Mouse (Mus musculus) lung, adult 2 months (tissue): ENCODE data around the gene Ddn. TPM values are rescaled to one million over a fixed set of nuclear protein-coding genes. Genes with fewer than 3 reads are reported as not detected.

ENCODE experiments used
- DNase-seq: peaks from one replicate; pipeline ENCODE4 v3.0.0; 2022
- H3K4me1 ChIP-seq: fragments of 200-500 bp; 2 replicates; pipeline ENCODE4 v1.6.1; 2011; ENCODE audit warnings: low read length; ENCODE audit not compliant: control insufficient read depth, insufficient read depth
- H3K4me3 ChIP-seq: fragments of 200-500 bp; replicated peaks from 2 replicates; pipeline ENCODE3; 2011; ENCODE audit warnings: low read depth, mild to moderate bottlenecking, control low read depth, low read length; ENCODE audit errors: extremely low read depth
- CTCF ChIP-seq: fragments of 200-500 bp; IDR thresholded peaks from 2 replicates; pipeline ENCODE4 v1.5.1; 2011; ENCODE audit warnings: mild to moderate bottlenecking, low read length, control low read depth; ENCODE audit not compliant: insufficient read depth
- POLR2A ChIP-seq: fragments of 200-500 bp; IDR thresholded peaks from 2 replicates; pipeline ENCODE4 v1.6.1; 2011; ENCODE audit warnings: low read depth, mild to moderate bottlenecking, control low read depth, low read length, borderline replicate concordance; ENCODE audit errors: extremely low read depth
- WGBS: fragments of 180-500 bp; shearing (Covaris S2); methylation state at CpG from one replicate; pipeline ENCODE4 v1.1.7; 2018; 5-methylcytosine and 5-hydroxymethylcytosine counted together
- polyA plus RNA-seq: library from polyadenylated mRNA; depleted of rRNA; stranded (reverse); fragments of >200 nt; gene quantifications from 2 replicates; pipeline ENCODE4 v1.2.3, GENCODE M21; 2012

The Ddn gene
- polyA plus RNA-seq, 1 experiment = 0.21 TPM

DNA sequence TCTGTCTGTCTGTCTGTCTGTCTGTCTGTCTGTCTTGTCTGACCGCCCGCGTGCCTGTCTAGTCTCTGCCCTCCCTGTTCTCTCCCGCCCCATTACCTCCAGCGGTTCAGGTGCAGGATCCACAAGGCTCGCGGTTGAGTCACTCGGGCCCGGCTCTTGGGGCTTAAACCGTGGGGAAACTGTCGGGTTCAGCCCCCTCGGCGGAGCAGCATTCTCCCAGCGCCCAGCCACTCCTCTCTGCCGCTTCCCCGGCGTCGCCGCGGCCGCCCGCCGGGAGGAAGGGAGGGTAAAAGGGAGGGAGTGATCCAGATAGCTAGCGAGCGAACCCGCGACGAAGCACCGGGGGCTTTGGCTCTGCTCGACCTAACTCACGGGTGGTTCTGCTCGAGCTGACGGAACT, 31.5 kb downstream of the Ddn start, which contains the start of gene Wnt10b:
Gene Wnt10b (minus strand): TSS at position 389 of the 400 bp plus-strand sequence.
- under 1% methylated on average over 23 of the region's 33 CpGs for WGBS
- peak; percentile 37 for DNase-seq
- no peak for TF ChIP-seq CTCF
- TF ChIP-seq POLR2A = no peak
- H3K4me1 ChIP-seq = peaks cover 2% of the 10 kb centered on the region; the same call in 1 of the 2 replicates
- H3K4me3 ChIP-seq = peak within 1 kb of the TSS; percentile 11

DNA sequence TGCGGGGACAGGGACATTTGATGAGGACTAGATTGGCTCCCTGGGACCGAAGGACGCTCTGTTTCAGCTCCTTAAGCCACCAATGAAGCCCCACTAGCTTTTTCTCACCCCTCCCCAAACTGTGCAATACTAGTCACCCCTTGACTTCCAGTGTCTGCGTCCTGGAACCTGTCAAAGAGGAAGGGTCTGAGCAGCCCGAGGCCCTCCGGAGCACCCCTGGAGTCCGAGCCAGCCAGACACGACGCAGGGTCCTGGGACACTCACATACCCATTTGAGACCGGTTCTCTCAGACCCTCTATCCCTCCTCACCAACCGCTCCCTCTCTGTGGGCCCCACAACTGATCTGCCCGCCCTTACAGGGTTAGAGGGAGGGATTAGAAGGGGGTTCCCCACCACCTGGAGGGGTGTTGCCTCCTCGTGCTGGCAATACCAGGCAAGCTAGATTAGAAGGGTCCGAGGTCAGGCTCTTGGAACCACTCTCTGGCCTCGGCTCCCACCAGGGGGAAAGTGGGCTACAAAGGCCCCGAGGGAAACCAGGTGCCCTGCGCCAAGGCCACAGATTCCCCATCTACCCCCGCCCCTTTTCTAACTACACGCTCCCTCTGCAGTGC, 32.2 kb downstream of the Ddn start:
- DNase-seq = no peak
- 12% methylated on average over 19 of the region's 19 CpGs for WGBS
- Histone ChIP-seq H3K4me1 (peaks cover 3% of the 10 kb centered on the region; the same call in 1 of the 2 replicates), H3K4me3 (no peak overlapping the region)
- no peak for TF ChIP-seq CTCF
- TF ChIP-seq POLR2A = no peak

DNA sequence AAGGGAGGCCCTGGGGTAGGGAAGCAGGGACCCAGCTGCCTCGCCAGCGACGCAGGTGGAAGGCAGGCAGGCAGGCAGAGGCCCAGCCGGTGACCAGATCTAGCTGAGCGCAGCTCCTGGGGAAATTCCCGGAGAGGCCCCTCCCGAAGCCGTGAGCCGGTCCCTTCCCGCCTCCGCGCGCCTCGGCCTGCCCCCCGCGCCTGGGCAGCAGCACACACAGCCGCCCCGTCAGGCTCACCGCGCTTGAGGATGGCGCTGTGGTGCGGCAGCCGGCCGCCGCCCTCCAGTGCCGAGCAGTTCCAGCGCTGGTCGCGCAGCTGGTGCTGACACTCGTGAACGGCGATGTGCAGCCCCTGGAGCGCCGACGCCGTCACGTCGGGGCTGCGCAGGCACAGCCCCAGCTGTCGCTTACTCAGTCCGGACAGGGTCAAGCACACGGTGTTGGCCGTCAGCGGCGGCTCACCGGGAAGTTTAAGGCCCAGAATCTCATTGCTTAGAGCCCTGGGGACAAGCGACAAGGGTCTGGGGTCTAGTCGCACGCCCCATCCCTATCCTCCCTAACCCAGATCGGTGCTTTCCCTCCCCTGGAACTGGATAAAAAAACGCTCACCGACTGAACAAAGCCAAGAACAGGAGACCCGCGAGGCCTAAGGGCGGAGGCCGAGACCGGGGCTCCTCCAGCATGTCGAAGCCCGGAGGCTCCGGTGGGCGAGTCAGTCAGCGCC, 32.8 kb downstream of the Ddn start:
- peak; percentile 30 for DNase-seq
- H3K4me1 ChIP-seq = peaks cover 3% of the 10 kb centered on the region; the same call in 1 of the 2 replicates
- 2% methylated on average over 62 of the region's 62 CpGs for WGBS
- no peak for TF ChIP-seq CTCF
- TF ChIP-seq POLR2A = no peak
- H3K4me3 ChIP-seq = no peak overlapping the region

DNA sequence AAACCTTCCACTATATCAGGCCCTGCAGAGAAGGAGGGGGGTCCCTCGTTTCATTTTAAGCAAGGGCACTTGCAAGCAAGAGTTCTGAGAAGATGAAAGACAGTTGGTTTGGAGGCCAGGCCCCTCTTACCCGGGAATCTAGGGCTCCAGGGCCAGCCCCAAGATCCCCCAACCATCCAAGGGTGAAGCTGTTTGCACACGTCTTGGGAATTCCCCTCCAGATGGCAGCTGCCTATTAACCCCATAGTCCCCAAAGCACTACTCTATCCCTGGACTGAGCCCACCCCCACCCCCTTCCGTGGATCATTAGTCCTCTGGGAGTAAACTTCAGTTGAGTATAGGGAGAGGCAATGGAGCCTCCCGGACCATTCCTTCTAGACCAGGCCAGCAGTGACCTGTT, 33.8 kb downstream of the Ddn start:
- 19% methylated on average over 5 of the region's 5 CpGs for WGBS
- no peak for TF ChIP-seq POLR2A
- TF ChIP-seq CTCF = no peak
- DNase-seq = no peak
- Histone ChIP-seq H3K4me3 (no peak overlapping the region), H3K4me1 (peaks cover 3% of the 10 kb centered on the region; the same call in 1 of the 2 replicates)

DNA sequence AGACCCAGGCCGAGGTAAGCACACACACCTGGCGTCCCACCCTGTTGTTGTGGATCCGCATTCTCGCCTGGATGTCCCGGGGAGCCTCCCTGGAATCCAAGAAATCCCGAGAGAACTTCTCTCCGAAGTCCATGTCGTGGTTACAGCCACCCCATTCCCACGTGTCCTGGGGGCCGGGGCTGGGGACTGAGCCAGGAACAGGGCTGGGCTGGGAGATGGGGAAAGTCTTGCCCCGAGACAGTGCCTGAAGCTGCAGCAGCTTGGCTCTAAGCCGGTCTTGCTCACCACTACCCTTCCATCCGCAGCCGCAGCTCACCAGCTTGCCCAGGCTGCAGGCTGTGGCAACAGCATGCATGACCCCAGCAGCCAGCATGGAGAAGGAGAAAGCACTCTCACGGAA, 35.2 kb downstream of the Ddn start:
- H3K4me1 ChIP-seq = peaks cover 3% of the 10 kb centered on the region; the same call in 1 of the 2 replicates
- DNase-seq = no peak
- TF ChIP-seq POLR2A (no peak), CTCF (no peak)
- H3K4me3 ChIP-seq = no peak overlapping the region
- 56% methylated on average over 15 of the region's 15 CpGs for whole genome bisulfite sequencing

DNA sequence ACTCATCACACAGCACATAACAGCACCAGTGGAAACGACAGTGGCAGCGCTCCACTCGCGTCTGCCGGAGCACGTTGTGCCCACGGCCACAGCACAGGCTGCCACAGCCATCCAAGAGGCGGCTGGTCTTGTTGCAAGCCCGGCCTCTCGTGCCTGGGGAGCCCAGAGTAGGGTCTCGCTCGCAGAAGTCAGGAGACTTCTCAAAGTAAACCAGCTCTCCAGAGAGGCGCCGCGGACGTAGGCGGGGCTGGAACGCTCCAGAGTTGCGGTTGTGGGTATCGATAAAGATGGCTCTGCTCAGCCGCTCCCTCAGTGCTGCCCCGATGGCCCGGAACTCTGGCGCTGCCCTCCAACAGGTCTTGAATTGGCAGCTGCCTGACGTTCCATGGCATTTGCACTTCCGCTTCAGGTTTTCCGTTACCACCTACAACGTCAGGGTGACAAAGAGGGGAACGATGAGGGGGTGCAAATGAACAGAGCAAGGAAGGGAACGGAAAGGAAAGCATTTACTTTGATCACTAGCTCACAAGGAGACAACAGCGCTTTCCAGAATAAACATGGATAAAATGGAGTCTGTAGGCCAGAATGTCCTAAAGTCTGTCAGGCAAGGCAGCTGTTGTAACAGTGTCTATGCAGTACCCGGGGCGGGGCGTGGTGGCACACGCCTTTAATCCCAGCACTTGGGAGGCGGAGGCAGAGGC, 36.6 kb downstream of the Ddn start:
- DNase-seq = peak; percentile 23
- 8% methylated on average over 36 of the region's 36 CpGs for WGBS
- TF ChIP-seq POLR2A (no peak), CTCF (no peak)
- Histone ChIP-seq H3K4me3 (peak overlapping the region; percentile 55), H3K4me1 (peaks cover 3% of the 10 kb centered on the region; the same call in 1 of the 2 replicates)

DNA sequence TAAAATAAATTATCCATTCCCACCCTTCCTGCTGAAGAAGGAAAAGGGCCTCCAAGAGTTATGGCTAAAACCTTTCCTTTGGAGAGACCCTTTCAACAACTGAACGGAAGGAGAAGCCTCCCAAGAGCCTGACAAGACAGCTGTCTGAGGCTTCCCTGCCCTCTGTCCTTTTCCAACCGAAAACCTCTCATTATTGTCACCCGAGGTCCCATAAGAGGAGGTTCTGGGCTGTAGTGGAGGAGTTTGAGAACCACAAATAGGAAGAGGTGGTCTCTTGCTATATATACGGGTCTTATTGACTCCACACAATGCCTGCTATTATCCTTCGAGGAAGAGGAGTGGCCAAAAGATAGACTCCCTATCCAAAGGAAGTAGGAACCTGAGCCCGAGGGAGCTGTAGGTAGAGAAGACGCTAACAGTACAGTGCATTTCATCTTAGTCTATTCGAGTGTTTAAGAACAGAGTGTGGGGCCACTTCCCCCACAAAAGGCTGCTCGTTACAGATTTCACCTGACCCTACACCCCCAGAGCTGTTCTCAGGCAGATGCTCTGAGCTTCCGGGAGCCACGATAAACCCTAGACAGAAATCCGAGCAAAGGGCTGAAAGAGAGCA, 37.4 kb downstream of the Ddn start:
- Histone ChIP-seq H3K4me1 (peaks cover 3% of the 10 kb centered on the region; the same call in 1 of the 2 replicates), H3K4me3 (peak overlapping the region; percentile 8)
- TF ChIP-seq CTCF (no peak), POLR2A (no peak)
- WGBS = 16% methylated on average over 12 of the region's 12 CpGs
- no peak for DNase-seq

DNA sequence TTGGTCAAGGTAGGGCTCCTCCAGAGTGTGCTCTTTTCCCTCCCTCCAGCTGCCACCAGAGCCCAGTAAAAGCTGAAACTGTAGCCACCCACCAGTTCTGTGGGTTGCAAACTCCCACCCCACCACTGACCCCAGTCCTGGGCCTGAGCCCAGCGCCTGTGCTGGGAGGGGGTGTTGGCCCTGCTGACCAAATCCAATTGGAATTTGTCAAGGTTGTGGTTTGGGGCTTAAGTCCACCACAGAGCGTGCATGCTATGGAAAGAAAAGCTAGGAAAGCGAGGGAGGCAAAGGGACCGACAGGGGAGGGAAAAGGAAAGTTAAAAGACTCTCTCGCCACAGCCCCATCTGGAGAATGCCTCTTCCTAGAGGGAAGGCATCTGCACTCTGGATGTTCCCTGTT, 41.0 kb downstream of the Ddn start:
- H3K4me1 ChIP-seq = peaks cover 3% of the 10 kb centered on the region
- H3K4me3 ChIP-seq = no peak overlapping the region
- TF ChIP-seq CTCF (no peak), POLR2A (no peak)
- WGBS = 55% methylated on average over 5 of the region's 5 CpGs
- no peak for DNase-seq

DNA sequence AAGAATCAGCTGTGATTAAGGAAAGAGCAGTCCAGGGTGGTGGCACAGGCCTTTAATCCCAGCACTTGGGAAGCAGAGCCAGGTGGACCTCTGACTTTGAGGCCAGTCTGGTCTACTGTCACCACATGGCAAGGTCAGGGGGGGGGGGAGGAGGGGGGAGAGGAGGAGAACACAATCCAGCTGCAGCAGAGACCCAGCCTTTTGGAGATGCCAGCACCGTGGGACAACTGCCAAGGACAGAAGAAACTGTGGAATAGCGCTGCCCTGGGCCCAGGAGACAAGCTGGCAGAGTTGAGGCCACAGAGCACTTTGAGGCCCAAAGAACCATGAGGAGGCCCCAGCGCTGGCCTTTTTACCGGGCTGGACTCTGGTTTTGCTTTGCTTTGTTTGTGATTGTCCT, 43.4 kb downstream of the Ddn start:
- TF ChIP-seq POLR2A (no peak), CTCF (no peak)
- H3K4me3 ChIP-seq = no peak overlapping the region
- DNase-seq = no peak
- peaks cover 6% of the 10 kb centered on the region for H3K4me1 ChIP-seq
- WGBS = 69% methylated on average over 4 of the region's 4 CpGs
